Mouse (Mus musculus): ENCODE results near the gene Gk2. TPM values are rescaled to one million over a fixed set of nuclear protein-coding genes. Genes with fewer than 3 reads are reported as not detected.

Gk2 gene
- polyA plus RNA-seq, 3 experiments from 2014 or later: 0.30 TPM; not detected in 2

Other genes starting within 250 kb of the Gk2 start
- gene Naa11, start 64.6 kb downstream of the Gk2 start, polyA plus RNA-seq (2017; shearing (Covaris generic)): not detected